ENCODE assay signal across 10 mouse cellular contexts in the genomic region with DNA sequence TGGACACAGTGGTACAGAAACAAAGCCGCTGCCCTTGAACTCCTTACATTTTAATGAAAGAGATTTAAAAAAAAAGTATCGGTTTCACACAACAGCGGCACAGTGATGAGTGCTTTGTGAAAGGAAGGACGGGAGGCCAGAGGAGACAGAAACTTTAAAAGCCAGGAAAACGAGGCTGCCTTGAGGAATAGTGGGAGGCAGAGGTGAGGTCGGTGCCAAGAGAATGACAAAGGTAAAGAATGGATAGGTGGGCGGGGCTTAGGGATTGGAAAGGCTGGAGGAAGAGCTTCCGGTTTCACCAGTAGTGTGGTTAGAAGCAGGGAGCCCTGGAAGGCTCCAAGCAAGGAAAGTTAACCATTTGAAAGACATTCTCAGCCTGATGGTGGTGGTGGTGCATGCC.
DNase-seq lines count a peak whose midpoint lies in the region; ATAC-seq and TF ChIP-seq lines count a peak whose summit lies in the region.
"Had no signal": no experiment of that assay in that cellular context is flagged by ENCODE, and none has a peak within 500 bp of the region (broad histone marks: within the 10 kb centered on the region; RNA-seq: fewer than 3 reads in every experiment).

No protein-coding gene starts in this region.

- H3K4me1 ChIP-seq in midbrain, embryonic 11.5 days (ENCODE audit: control insufficient read depth, insufficient read depth, low read length) = peaks cover 6% of the 10 kb centered on the region; the same call in 1 of the 2 replicates
- peaks cover 3% of the 10 kb centered on the region; the same call in 1 of the 2 replicates for H3K4me1 ChIP-seq in midbrain, embryonic 16.5 days (ENCODE audit: control insufficient read depth, insufficient read depth, low read length)
- no peaks in the 10 kb centered on the region; the same call in 1 of the 2 replicates for H3K4me1 ChIP-seq in liver, embryonic 11.5 days (replicated peaks; ENCODE audit: control insufficient read depth, insufficient read depth, low read length)

- ATAC-seq in midbrain, embryonic 11.5 days (ENCODE audit: low FRiP score) = no peak
- no peak for ATAC-seq in midbrain, embryonic 16.5 days
- ATAC-seq in liver, embryonic 11.5 days (replicated peaks; ENCODE audit: low FRiP score) = no peak
- no peak for ATAC-seq in megakaryocyte progenitor cell, adult 5-6 weeks (replicated peaks; ENCODE audit: poor library complexity)
- no peak for ATAC-seq in granulocyte monocyte progenitor cell, adult 5-6 weeks (replicated peaks; ENCODE audit: poor library complexity, severe bottlenecking)
- ATAC-seq: midbrain, embryonic 15.5 days had no signal

- 0 out of 2 replicates have a peak overlapping the region, but pooled peaks have one; percentile 11 for H3K4me3 ChIP-seq in gastrocnemius, adult 2 months
- no peak overlapping the region for H3K4me3 ChIP-seq in midbrain, embryonic 11.5 days (ENCODE audit: low read depth, low read length)
- H3K4me3 ChIP-seq in midbrain, embryonic 16.5 days (ENCODE audit: low read depth, low read length) = no peak overlapping the region
- no peak overlapping the region for H3K4me3 ChIP-seq in liver, embryonic 11.5 days (ENCODE audit: low read depth, low read length)
- H3K4me3 ChIP-seq: midbrain, embryonic 15.5 days had no signal

- WGBS in midbrain, embryonic 11.5 days = 38% methylated on average over 8 of the region's 8 CpGs
- WGBS in midbrain, embryonic 16.5 days = 34% methylated on average over 8 of the region's 8 CpGs
- WGBS in liver, embryonic 11.5 days = 34% methylated on average over 8 of the region's 8 CpGs

- H3K36me3 ChIP-seq in midbrain, embryonic 11.5 days (ENCODE audit: control insufficient read depth, insufficient read depth, low read length) = no peaks in the 10 kb centered on the region
- no peaks in the 10 kb centered on the region for H3K36me3 ChIP-seq in midbrain, embryonic 16.5 days (ENCODE audit: control insufficient read depth, insufficient read depth, low read length)
- H3K36me3 ChIP-seq in liver, embryonic 11.5 days (ENCODE audit: control insufficient read depth, insufficient read depth, low read length) = no peaks in the 10 kb centered on the region
- H3K36me3 ChIP-seq: midbrain, embryonic 15.5 days had no signal

- H3K27ac ChIP-seq in gastrocnemius, adult 2 months = no peak overlapping the region
- H3K27ac ChIP-seq in midbrain, embryonic 11.5 days (ENCODE audit: low read depth, low read length) = no peak overlapping the region
- no peak overlapping the region for H3K27ac ChIP-seq in midbrain, embryonic 16.5 days (ENCODE audit: low read length)
- no peak overlapping the region for H3K27ac ChIP-seq in liver, embryonic 11.5 days (ENCODE audit: low read depth, low read length)
- H3K27ac ChIP-seq: midbrain, embryonic 15.5 days had no signal

- no peak for DNase-seq in gastrocnemius, adult 2 months
- no peak for DNase-seq in gastrocnemius, postnatal 10 days
- peak; percentile 37 for DNase-seq in midbrain, embryonic 11.5 days (ENCODE audit: low spot score, missing footprints)
- DNase-seq in liver, embryonic 11.5 days (ENCODE audit: low spot score) = no peak
- peak; percentile 70 for DNase-seq in testis, postnatal 10 days (ENCODE audit: low spot score)
- DNase-seq: gastrocnemius, postnatal 25 days had no signal

- no peak for TF ChIP-seq CTCF in gastrocnemius, adult 2 months (IDR thresholded peaks at IDR 0.05)

- H3K27me3 ChIP-seq in midbrain, embryonic 11.5 days (ENCODE audit: control insufficient read depth, insufficient read depth, low read length) = no peaks in the 10 kb centered on the region
- no peaks in the 10 kb centered on the region for H3K27me3 ChIP-seq in midbrain, embryonic 16.5 days (ENCODE audit: control insufficient read depth, insufficient read depth, low read depth, low read length)
- H3K27me3 ChIP-seq in liver, embryonic 11.5 days (replicated peaks; ENCODE audit: control insufficient read depth, insufficient read depth, low read length) = peaks cover 27% of the 10 kb centered on the region
- H3K27me3 ChIP-seq: midbrain, embryonic 15.5 days had no signal

- H3K9me3 ChIP-seq in midbrain, embryonic 11.5 days (ENCODE audit: control insufficient read depth, low read length) = no peaks in the 10 kb centered on the region
- H3K9me3 ChIP-seq in midbrain, embryonic 16.5 days (replicated peaks; ENCODE audit: control insufficient read depth, low read length, poor library complexity, severe bottlenecking) = no peaks in the 10 kb centered on the region; the same call in 1 of the 2 replicates
- no peaks in the 10 kb centered on the region for H3K9me3 ChIP-seq in liver, embryonic 11.5 days (ENCODE audit: control insufficient read depth, low read length)
- H3K9me3 ChIP-seq: midbrain, embryonic 15.5 days had no signal

- intact Hi-C loops in gastrocnemius, adult 2 months (cut with DNase I) = no loop called here

- no peak overlapping the region for H3K9ac ChIP-seq in midbrain, embryonic 11.5 days (ENCODE audit: low read length)
- H3K9ac ChIP-seq in midbrain, embryonic 16.5 days (ENCODE audit: low read depth, low read length) = no peak overlapping the region
- no peak overlapping the region for H3K9ac ChIP-seq in liver, embryonic 11.5 days (ENCODE audit: low read depth, low read length)
- H3K9ac ChIP-seq: midbrain, embryonic 15.5 days had no signal

- H3K4me2 ChIP-seq in midbrain, embryonic 11.5 days = no peak overlapping the region
- no peak overlapping the region for H3K4me2 ChIP-seq in midbrain, embryonic 16.5 days (ENCODE audit: low read length)
- 0 out of 2 replicates have a peak overlapping the region, but pooled peaks have one; percentile 17 for H3K4me2 ChIP-seq in liver, embryonic 11.5 days
- H3K4me2 ChIP-seq: midbrain, embryonic 15.5 days had no signal

Comparison
In these comparisons a context has a peak if more than half of its experiments do, and no peak if none do; other contexts are left out.
1. DNase-seq: peak in midbrain, embryonic 11.5 days (single experiment) and testis, postnatal 10 days (single experiment); none in gastrocnemius, adult 2 months (single experiment), gastrocnemius, postnatal 10 days (single experiment) and liver, embryonic 11.5 days (single experiment).